Mouse (Mus musculus) MN1 (cell line): ENCODE results near the gene Fam208b.

ENCODE experiments used
- DNase-seq: peaks from one replicate; pipeline ENCODE4 v3.0.0-alpha.2; 2016; ENCODE audit warnings: low spot score

Gene Fam208b

GRCm38 (mm10) chr13:3610795-3611438 lies at the start of gene Fam208b:
TSS of gene Fam208b (minus strand) at chr13:3611108.
- DNase-seq: peak; percentile 99

- no peak for DNase-seq
Measured at GRCm38 (mm10) chr13:3659163-3660160, 48.6 kb upstream of the Fam208b start.

- DNase-seq: no peak
Measured at GRCm38 (mm10) chr13:3654432-3654831, 43.5 kb upstream of the Fam208b start.

- DNase-seq: no peak
Measured at GRCm38 (mm10) chr13:3650569-3650968, 39.7 kb upstream of the Fam208b start.

GRCm38 (mm10) chr13:3646566-3646965 lies 35.7 kb upstream of the Fam208b start:
- no peak for DNase-seq

GRCm38 (mm10) chr13:3645919-3646318 lies 35.0 kb upstream of the Fam208b start:
- no peak for DNase-seq

GRCm38 (mm10) chr13:3644871-3645270 lies 34.0 kb upstream of the Fam208b start:
- DNase-seq: no peak

- DNase-seq: no peak
Measured at GRCm38 (mm10) chr13:3642538-3642937, 31.6 kb upstream of the Fam208b start.

GRCm38 (mm10) chr13:3642049-3642448 lies 31.1 kb upstream of the Fam208b start:
- DNase-seq: peak; percentile 20

- DNase-seq: no peak
Measured at GRCm38 (mm10) chr13:3636797-3637196, 25.9 kb upstream of the Fam208b start.

GRCm38 (mm10) chr13:3635076-3635475 lies 24.2 kb upstream of the Fam208b start:
- DNase-seq: no peak

GRCm38 (mm10) chr13:3633895-3634811 lies 23.2 kb upstream of the Fam208b start, which contains the start of gene Asb13:
TSS of gene Asb13 (plus strand) at chr13:3634032.
- peak; percentile 89 for DNase-seq

GRCm38 (mm10) chr13:3633131-3633530 lies 22.2 kb upstream of the Fam208b start:
- DNase-seq: no peak

- DNase-seq: no peak
Measured at GRCm38 (mm10) chr13:3632551-3632950, 21.6 kb upstream of the Fam208b start.

GRCm38 (mm10) chr13:3628102-3628501 lies 17.2 kb upstream of the Fam208b start:
- no peak for DNase-seq

- no peak for DNase-seq
Measured at GRCm38 (mm10) chr13:3627139-3627538, 16.2 kb upstream of the Fam208b start.

- peak; percentile 47 for DNase-seq
Measured at GRCm38 (mm10) chr13:3610118-3610794, 652 bp downstream of the Fam208b start.

- DNase-seq: no peak
Measured at GRCm38 (mm10) chr13:3609780-3610117, 1.2 kb downstream of the Fam208b start.

GRCm38 (mm10) chr13:3596232-3596631 lies 14.7 kb downstream of the Fam208b start:
- DNase-seq: no peak

GRCm38 (mm10) chr13:3594311-3594710 lies 16.6 kb downstream of the Fam208b start:
- no peak for DNase-seq

GRCm38 (mm10) chr13:3590789-3591188 lies 20.1 kb downstream of the Fam208b start:
- no peak for DNase-seq
